Mouse (Mus musculus): ENCODE measurements around the gene Ap2a2. TPM values are rescaled to one million over a fixed set of nuclear protein-coding genes. Genes with fewer than 3 reads are reported as not detected.
"Not testable (repeated sequence)": the region's sequence is repeated elsewhere in the genome, so short reads cannot be mapped to it uniquely, and the experiment has no call there.

Ap2a2 gene
- total RNA-seq, 2 experiments from 2014 or later, result 60.7 to 60.8 TPM

DNA sequence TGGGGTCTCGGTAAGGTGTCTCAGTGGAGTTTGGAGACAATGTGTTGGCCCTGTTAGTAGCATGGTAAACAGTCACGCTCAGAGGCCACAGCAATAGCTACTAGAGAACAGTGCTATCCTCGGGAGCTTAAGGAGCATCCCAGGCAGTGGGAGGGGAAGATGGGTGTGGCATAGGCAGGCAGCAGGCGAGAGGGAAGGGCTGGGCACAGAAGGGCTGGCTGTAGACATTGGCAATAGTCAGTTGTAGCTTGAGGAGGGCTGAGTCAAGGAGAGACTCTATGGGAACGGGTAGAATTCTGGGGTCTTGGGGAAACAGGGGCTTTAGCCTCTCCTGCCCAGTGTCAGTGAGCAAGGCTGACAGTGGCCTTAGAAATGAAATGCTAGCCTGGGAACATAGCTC, 100.2 kb downstream of the Ap2a2 start:
- no peak for DNase-seq

DNA sequence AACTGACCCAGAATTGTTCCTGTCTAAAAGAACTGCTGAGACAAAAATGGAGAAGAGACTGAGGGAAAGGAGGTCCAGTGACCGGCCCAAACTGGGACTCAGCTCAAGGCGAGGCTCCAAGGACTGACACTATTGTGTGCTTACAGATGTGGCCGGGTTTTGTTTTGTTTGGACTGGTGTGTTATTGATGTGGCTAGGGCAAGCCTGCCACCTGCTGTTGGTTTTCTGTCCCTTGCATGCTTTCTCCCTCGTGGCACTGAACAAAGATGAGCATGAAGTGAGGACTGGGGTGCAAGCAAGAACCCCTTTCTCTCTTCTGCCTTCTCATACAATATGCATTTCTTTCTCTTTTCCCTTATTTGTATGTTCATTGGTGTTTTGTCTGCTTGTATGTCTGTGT, 104.2 kb downstream of the Ap2a2 start:
- DNase-seq, result peak; percentile 52 to 69

- DNase-seq, result not testable (repeated sequence)
Observed at GRCm38 (mm10) chr7:141669097-141669496, 107.1 kb downstream of the Ap2a2 start.

- DNase-seq, result peak in 1 of 2 experiments; percentile 20
Observed at GRCm38 (mm10) chr7:141670999-141671398, 109.0 kb downstream of the Ap2a2 start.

- DNase-seq, result no peak
Observed at GRCm38 (mm10) chr7:141671626-141672291, 109.8 kb downstream of the Ap2a2 start.

DNA sequence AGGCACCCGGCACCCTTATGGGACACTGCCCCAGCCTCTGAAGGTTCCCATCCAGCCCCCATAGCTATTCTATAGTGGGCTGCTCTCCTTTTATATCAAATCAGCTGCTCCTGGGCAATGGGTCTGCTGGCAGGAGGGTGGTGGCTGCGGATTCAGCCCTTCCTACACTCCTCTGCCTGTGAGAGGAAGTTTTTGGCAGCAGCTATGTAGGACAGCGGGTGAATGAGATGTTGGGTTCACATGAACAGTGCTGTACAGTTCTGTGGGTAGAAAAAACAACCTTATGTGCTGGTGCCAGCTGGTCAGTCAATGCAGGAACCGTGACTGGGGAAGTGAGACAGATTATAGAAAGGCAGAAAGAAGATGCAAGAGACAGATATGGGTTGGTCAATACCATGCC, 116.9 kb downstream of the Ap2a2 start:
- DNase-seq, result no peak

Small RNAs within 50 kb of the gene (microRNA-seq; reads per million reads assigned to microRNA genes)
- gene Mir7063, result 0 to 0.54 reads per million in 2 experiments

Other genes starting within 250 kb of the Ap2a2 start
- 10 to 100 TPM; 11.7 to 12.6 TPM for gene Deaf1, start 234.5 kb upstream of the Ap2a2 start, total RNA-seq (2021)
- gene Tmem80, start 234.4 kb upstream of the Ap2a2 start, total RNA-seq (2021), result 10 to 100 TPM; 14.6 to 15.7 TPM
- gene Eps8l2, start 223.3 kb upstream of the Ap2a2 start, total RNA-seq (2021), result 1 to 10 TPM; 1.7 to 3.0 TPM
- gene Taldo1, start 170.0 kb upstream of the Ap2a2 start, total RNA-seq (2021), result 100 to 1,000 TPM; 106 to 141 TPM
- gene Gatd1, start 148.0 kb upstream of the Ap2a2 start, total RNA-seq (2021), result 10 to 100 TPM; 11.3 to 12.4 TPM
- 1 to 10 TPM in 1 of 2 experiments, under 1 TPM in 1; 0.80 to 1.3 TPM for gene Cend1, start 132.7 kb upstream of the Ap2a2 start, total RNA-seq (2021)
- 10 to 100 TPM; 45.6 to 59.1 TPM for gene Slc25a22, start 124.3 kb upstream of the Ap2a2 start, total RNA-seq (2021)
- gene Pidd1, start 118.1 kb upstream of the Ap2a2 start, total RNA-seq (2021), result under 1 TPM; 0.21 to 0.42 TPM
- gene Rplp2, start 114.8 kb upstream of the Ap2a2 start, total RNA-seq (2021), result 1,000 to 10,000 TPM in 1 of 2 experiments, 100 to 1,000 TPM in 1; 998 to 1,000 TPM
- 100 to 1,000 TPM; 387 to 566 TPM for gene Pnpla2, start 107.0 kb upstream of the Ap2a2 start, total RNA-seq (2021)
- gene Cracr2b, start 101.1 kb upstream of the Ap2a2 start, total RNA-seq (2021), result 10 to 100 TPM; 22.5 to 23.3 TPM
- 100 to 1,000 TPM; 320 to 330 TPM for gene Cd151, start 94.8 kb upstream of the Ap2a2 start, total RNA-seq (2021)
- gene Polr2l, start 87.0 kb upstream of the Ap2a2 start, total RNA-seq (2021), result 10 to 100 TPM; 82.3 to 97.7 TPM
- 10 to 100 TPM; 18.9 to 22.9 TPM for gene Tspan4, start 86.9 kb upstream of the Ap2a2 start, total RNA-seq (2021)
- gene Chid1, start 22.3 kb upstream of the Ap2a2 start, total RNA-seq (2021), result 10 to 100 TPM; 48.2 to 50.9 TPM
- gene Muc6, start 93.1 kb downstream of the Ap2a2 start, total RNA-seq (2021), result not detected
- gene Muc2, start 128.2 kb downstream of the Ap2a2 start, total RNA-seq (2021), result under 1 TPM in 1 of 2 experiments, not detected in 1; 0.44 TPM
- under 1 TPM in 1 of 2 experiments, not detected in 1; 0.03 TPM for gene Muc5ac, start 226.8 kb downstream of the Ap2a2 start, total RNA-seq (2021)

Measured in heart, adult 18-20 months (tissue).